Mouse (Mus musculus) thymus, postnatal 36 days (tissue): ENCODE data around the gene Glis3.

Experiments
- DNase-seq, 2 experiments: peaks; one replicate each; pipeline ENCODE4 v3.0.0; 2022; ENCODE audit warnings: mixed read lengths in 2 of 2

The Glis3 gene

DNA sequence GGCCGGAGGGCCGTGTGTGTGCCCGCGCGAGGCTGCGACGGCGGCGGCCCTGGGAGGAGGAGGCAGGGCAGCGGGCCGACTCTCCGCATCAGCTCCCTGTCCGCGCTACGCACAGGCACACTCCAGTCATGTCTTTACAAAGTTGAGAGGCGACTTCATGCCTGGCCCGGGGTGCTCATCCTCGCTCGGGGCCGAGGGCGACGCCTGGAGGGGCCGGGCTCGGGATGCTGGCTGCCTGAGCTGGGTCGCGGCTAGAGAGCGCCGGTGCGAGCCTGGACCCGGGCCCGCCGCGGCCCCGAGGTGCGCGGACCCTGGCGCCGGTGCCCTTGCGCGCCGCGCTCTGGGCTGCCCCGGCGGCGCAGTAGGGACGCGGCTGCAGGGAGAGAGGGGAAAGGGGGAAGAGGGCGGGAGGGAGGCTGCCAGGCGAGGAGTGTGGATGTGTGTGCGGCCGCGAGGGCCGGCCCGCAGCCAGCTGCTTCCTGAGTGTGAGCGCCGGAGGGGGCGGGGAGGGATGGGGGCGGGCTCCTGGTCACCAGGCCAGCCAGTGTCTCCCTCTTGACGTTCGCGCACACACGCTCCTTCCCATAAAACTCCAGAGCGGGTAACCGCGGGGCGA lies at the start of gene Glis3:
Gene Glis3 (minus strand): TSS at position 302 of the 616 bp plus-strand sequence.
- DNase-seq = peak; percentile 21 to 24

DNA sequence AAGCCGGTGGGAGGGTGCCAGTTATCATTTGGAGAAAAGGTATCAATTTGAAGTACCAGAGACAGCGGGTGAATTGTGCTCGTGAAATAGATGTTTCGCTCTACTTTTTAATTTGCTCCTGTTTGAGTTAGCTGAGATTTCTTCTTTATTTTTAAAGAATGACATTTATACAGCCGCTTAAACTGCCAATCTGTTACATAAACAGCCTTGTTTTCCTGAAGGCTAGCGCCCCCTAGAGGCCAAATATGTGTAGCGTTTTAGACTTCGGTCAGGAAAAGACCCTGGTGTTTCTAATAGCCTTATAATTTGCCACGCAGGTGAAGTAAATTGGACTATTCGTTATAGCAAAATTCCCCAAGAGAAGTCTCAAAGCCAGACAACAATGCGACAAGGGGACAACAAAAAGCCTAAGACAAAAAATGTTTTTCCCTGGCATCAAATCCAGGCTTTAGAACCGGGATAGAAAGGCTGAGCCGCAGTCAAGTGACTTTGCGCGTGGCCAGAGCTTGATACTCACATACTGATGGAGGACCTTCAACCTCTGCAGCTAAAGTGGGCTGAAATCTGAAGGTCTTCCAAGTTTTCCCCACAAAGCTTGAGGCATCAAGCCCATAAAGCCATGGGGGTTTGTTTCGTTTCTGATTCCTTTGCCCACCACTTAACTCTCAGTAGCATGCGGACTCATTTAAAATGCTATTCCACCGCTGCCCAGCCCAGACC lies 46.4 kb upstream of the Glis3 start:
- DNase-seq = peak; percentile 12 to 34

DNA sequence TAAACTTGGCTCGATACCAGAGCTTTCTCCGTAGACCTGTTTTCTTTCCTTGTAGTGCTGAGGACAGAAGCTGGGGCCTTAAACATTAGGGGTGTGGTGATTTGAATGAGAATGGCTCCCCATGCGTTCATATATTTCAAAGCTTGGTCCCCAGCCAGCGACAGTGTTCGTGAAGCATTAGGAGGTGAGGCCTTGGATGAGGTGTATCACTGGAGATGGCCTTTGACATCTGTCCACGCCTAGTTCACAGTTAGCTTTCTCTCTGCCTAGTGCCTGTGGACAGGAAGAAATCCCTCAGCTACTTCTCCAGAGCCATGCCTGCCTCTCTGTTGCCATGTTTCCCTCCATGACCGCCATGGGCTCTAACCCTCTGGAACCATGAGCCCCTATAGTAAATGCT lies 44.8 kb upstream of the Glis3 start:
- no peak for DNase-seq

DNA sequence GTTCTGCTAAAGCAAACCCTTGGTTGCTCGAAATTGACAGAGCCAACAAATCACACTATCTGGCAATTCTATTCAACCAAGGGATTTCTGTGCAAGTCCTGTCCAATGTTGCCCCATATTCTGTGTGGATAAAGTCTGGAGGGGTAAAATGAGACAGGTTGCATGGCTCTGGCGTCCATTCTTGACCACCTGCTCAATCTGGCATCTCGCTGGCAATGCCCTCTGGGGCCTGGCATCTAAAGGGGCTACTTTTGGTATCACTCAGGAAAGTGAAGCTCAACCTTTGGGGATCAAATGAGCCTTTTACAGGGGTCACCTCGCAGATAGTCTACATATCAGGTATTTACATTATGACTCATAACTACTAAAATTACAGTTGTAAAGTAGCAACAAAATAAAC lies 42.7 kb upstream of the Glis3 start:
- no peak for DNase-seq

DNA sequence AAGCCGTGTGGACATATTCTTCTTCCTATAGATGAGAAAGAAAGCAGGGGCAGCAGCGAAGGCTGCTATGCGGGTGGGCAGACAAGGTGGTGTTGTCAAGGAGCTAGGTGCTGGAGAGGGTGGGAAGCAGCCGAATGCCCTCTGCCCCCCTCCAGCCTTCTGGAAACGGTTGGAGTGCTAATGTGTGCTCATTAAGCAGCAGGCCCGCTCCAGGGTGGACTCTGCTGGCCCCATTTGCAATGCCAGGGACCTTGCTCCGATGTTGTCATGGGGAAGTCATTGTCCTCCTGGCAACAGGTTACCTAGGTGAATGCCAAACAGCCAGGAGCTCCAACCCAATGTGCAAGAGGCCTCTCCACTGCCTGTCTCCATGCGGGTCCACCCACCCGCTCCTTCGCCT lies 42.0 kb upstream of the Glis3 start:
- no peak for DNase-seq

DNA sequence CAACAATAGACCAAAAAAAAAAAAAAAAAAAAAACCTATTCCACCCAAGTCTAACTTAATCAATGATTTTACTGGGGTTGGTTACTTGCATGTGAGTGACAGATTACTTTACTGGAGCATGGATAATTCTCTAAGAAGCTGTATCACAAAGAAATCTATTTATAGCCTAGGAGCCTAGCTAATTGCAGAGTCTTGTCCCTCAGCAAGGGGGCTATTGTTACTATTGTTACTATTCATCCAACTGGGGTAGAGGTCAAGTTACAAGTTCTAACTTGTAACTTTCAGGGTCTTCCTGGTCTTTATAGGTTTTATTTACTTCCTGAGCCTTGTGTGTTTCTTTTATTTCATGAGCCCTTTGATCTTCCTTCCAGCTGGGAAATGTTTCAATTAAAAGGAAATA lies 40.1 kb upstream of the Glis3 start:
- no peak for DNase-seq

DNA sequence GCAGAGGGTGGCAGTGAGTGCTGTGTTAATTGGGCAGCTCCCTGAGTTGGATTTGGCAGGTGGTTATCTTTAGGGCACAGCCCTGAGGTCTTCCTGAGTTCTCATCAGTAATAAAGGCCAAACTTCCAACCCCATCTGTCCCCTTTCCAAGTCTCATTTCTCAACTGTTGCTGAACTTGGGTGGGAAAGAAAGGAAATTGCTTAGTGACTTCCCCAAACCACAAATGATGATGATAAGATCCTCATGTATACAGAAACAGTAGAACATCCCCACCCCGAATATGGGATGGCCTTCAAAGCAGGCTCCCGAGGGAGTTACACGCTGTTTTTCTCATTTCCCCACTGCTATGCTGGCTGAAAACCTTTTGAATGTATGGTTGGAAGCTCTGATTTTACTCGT lies 34.8 kb upstream of the Glis3 start:
- no peak for DNase-seq

DNA sequence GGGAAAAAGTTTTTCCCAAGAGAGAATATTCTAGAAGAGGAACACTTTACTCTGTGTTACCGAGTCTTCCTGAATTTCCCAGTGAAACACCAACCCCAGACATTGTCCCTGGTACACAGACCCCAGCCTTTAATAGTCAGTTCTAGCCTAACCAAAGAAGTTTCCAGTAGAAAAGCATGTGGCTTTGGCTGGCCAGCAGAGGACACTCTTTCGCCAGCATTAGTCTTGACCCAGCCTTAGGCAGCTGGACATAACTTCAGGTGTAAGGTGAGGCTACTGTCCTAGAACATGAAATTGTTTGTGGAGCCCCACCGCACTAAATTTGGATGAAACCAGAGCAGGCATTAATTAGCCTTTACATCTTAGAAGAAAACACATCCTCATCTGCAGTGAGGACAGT lies 17.8 kb upstream of the Glis3 start:
- DNase-seq = no peak

DNA sequence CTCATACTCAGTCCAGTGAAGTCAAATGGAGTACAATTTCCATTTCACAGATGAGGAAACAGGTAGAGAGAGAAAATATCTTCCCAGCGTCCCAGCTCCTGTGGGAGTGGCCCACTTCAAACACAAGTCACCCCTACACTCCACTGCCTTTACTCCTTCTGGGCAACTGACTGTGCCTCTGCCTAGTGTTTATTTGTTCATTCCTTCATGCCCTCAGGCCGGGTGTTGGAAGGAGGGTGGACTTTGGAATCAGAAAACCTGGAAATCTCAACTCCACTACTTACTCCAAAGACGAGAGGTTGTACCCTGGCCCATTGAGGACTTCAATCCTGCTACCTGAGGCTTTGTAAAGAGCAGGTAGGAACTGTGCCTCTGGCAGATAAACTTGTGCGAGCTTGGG lies 6.5 kb upstream of the Glis3 start:
- DNase-seq = no peak

DNA sequence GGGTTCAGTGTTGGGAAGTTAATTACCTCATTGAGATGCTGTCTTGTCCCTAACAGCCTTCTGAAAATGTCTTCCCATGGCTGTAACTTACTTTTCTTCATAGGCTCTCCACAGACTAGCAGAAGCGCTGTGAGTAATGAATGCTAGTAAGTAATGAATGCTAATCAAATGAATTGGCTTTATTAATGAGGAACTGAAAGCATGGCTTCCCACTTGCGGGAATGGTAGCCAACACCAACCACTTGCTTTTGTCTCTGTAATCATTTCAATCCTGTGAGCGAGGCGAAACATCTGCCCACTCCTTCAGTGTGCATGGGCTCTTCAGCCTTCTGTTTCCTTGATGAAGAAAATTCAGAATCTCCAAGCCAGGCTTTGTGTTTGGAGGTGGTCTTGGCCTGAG lies 5.6 kb upstream of the Glis3 start:
- DNase-seq = no peak

DNA sequence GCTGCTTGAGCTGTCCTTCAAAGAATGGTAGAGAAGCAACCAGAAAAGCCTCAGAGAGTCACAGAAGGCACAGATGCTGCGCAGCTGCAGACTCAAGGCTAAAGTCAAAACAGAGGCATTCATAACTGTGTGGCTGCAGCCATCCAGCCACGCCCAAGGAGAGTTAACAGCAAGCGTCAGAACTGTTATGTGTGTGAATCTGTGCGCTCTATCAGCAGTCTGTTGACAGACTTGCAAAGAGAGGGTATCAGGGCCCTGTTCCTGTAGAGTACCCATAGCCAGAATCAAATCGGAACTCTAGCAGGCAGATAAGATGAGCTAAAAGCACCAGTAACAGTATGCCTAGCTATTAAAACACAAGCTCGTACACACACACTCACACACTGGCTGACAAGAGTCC lies 4.5 kb upstream of the Glis3 start:
- DNase-seq = no peak

DNA sequence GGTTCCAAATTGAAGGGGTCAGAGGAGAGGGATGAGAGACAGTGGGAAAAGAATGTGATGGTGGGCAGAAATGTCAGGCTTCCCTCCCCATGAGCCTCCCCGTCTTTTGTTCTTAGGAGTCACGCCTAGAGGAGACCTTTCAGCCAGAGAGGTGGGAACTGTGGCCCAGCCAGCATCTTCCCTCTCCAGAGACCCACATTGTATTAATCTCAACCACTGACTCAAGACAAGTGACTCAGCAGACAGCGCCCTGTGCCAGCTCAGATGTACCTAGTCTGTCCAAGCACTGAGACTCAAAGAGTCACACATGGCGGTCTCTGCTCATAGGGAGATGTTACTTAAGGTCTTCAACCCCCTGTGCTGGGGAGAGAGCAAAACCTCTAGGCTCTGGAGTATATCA lies 3.5 kb upstream of the Glis3 start:
- DNase-seq = no peak

DNA sequence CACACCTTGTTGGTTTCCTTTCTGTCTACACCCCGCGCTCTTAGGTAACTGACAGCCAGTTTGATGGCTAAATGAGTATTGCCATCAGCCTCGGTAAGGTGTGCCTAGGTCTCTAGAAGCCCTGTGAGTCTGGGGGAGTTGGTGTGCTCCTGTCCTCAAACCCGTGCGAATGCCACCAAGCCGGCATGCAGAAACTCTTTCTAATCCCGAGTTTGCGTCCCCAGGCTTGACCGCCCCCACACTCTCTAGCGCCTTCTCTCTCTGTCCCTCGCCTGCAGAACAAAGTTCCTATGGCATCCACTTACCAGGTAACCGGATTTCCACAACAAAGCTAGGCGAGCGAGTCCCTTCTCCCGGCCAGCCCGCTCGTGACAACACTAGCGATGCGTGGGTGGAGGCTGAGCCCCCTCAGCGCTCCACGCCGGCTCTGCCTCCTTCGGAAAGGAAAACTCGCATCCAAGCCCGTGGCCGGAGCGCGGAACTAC lies 544 bp downstream of the Glis3 start:
- peak in 1 of 2 experiments; percentile 12 for DNase-seq

DNA sequence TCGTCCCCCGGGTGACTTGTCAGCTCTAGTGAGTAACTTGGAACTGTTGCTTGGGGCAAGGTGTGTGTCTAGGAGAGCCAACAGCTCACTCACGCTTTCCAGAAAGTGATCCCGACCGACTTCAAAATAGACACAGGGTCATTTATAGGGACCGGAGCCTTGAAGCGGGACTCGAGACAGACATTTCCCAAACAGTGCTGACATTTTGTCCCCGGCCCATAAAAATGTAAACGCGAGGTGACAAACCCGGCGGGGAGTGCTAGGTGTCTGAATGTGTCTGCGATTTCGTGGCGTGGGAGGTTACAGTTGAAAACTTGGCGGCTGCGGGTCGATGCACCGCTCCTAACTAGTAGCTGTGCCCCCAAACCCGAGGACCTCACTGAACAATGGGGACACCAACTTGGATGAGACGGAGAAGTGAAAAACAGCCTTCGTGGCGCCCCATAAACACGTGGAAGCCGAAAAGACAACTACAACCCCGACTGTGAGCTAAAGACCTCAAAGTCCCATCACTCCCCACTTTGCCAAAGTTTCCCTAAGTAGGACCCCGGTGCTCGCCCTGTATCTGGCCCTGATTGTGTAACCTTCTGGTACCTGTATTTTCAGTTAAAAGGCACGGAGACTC lies 1.1 kb downstream of the Glis3 start:
- DNase-seq = peak; percentile 27

DNA sequence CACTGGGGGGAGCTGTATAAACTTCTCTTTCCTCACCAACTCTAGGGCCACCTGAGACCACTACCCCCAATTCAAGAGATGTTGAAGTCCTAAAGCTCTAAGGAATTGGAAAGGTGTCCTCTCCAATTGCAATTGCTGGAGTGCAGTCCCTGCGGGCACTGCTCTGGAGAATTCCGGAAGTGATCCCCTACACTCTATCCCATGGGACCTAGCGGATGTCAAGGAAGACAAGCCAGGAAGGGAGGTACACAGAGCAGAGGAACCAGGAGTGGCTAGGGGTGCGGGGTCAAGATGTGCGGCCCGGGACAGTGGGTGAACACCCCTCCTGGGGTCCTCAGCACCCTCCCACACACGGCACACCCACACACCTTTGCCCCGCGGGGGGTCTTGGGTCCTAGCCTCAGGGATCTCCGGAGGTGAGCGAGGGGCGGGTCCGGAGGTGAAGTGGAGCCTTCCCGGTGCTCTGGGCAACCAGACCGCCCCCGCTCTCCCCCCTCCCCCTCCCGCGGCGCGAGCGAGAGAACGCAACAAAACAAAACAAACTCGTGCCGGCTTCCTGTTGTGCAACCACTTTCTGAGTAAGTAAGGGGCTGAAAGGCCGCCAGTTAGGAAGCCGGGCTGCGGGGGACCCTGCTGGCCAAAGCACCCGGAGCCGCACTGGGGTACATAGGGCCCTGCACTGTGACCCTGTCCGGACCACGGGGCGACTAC lies 2.0 kb downstream of the Glis3 start:
- peak; percentile 67 to 69 for DNase-seq

DNA sequence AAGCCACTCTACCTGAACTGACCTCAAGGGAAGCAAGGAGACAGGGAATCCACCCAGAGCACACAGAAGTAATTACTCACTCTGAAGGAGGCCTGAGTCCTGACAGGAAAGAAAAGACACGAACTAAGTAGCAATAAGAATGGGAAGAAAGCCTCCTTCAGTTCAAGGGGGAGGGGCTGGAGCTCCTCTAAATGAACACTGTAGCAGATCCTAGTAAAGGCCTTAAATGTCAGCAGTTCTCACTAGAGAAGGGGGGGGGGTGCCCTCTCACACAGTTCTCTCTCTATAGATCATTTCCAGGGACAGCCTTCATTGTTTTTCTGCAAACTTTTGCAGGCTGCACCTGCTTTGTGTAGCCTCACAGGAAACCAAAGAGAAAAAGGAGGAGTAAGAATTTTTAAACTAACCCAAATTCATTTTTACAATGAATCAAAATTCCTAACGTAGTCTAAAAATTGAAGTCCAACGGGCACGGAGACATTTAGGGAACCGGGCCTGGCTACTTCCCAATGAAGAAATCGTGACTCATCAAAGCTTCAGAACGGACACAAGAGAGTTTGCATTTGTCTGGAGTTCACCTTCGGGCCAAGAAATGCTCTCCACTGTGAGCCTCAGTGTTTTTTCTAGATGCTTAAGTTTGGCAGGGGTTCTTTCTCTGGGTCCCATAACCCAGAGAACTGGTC lies 2.7 kb downstream of the Glis3 start:
- DNase-seq = peak in 1 of 2 experiments; percentile 3

DNA sequence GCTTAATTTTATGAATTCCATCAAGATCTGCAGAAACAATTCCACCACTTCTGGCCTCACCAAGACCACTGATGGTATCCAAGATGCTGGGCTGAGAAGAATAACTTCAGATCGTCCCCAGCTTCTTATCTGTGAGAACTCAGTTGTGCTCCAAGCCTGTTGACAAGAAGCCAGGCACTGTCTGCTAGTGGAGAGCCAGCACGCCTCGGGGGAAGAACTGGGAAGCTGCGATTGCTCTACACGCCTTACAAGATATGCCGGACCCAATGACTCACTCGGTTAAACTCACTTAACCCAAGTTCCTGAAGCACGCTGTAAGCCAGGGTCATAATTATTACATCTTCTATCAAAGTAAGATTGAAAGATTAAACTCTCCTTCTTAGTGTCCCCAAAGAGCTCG lies 16.1 kb downstream of the Glis3 start:
- DNase-seq = no peak

DNA sequence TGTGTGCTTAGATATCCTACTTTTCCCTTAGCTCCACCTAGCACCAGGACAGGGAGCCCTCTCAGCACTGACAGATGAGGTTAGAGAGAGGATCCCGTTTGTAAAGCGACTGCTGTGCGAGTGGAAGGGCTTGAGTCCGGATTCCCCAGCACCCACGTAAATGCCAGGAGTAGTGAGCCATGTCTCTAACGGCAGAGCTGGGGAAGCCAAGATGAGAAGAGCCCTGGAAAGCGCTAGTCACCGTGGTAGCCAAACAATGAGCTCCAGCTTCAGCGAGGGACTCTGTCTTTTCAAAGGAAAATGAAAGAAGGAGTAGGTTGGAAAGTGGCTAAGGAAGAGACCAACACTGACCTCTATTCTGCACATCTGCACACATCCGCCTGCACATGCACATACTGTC lies 16.7 kb downstream of the Glis3 start:
- no peak for DNase-seq

DNA sequence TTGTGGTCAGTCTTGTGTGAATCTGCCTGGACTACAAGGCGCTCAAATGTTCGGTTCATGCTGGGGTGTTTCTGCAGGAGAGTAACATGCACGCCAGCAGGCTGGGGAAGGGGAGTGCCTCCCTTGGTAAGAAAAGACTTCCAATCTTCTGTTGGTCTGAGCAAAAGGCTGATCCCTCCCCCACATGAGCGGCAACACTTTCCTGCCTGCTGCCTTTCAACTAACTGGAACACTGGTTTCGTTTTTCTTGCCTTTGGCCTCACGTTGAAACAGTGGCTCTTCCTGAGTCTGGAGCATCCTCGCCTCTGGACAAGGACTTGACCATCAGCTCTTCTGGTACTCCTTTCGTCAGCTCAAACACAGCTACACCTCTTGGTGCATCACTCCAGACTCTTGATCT lies 17.4 kb downstream of the Glis3 start:
- DNase-seq = no peak

DNA sequence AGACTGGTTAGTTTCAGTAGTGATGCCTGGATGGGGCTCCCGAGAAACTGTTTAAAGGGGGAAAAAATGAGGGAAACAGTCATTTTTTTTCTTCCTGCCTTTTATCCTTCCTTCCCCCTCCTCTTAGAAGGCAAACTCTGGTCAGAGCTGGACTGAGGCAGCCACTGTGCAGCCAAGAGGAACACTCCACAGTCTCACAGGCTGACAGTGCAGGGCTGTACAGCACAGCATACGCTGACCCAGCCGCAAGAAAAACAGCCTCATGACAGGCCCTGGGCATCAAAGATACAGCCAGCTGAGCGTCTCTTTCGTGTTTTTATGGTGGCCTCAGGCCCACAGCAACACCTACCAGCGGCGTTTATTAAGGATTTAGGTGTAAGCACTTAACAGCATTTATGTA lies 19.0 kb downstream of the Glis3 start:
- no peak for DNase-seq

DNA sequence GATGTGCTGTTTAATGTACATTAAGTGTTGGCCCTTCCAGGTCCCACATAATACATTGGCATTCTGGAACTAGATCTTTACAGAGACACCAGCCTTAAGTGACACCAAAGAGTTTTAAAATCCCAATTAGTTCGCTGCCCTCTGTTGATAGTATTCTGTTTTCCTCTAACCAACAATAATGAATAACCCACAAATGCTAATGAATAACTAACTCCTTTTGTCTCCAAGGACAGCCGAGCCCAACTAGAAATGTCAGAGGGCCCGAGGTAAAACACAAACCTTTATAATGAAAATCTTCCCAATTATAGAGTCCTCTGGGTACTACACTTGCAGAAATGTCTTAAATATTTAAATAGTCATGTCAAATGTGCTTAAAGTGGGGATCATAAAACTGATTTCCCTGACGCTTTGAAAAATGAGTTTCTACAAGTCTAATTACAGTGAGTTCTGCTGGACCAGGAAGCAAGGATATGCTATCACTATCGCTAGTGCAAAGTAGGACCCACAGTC lies 22.1 kb downstream of the Glis3 start:
- no peak for DNase-seq

DNA sequence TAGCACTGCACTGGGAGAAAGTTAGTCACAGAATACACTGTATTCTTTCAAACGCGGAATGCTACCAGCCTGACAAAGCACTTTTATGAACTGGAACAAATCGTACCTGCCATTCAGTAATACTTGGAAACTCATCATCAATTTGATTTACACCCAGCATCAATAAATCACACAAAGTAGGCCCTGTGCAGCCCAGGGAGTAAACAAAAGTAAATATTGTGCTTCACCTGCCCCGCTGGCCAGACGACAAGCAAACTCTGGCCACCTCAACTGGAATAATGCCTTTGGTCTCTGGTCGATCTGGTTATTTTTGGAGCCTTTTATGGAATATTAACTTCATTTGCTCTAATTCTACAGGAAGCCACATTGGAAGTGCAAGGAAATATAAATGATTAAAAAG lies 23.0 kb downstream of the Glis3 start:
- DNase-seq = no peak

DNA sequence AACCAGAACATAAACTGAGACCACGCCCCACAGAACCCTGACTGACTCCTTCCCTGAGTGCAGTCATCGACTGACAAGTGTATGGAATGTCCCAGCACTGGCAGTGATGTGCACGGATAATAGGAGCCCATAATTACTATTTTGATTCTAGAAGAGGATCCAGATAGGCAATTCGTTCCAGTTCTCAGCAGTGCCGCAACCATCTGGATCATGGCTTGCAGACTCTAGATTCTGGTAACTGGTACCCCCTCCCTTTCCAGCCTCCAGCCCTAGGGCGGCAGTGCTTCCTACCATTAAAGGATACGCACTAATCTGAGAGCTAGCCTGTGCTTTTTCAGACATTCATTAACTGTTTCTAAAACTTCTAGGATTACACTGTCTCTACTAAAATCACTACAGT lies 24.7 kb downstream of the Glis3 start:
- DNase-seq = no peak
